Mouse (Mus musculus) adrenal gland, adult 2 months (tissue): ENCODE results near the gene Tas2r119. TPM values are rescaled to one million over a fixed set of nuclear protein-coding genes. Genes with fewer than 3 reads are reported as not detected.

Experiments used
- DNase-seq: peaks from one replicate; pipeline ENCODE4 v3.0.0; 2021
- polyA plus RNA-seq: library from polyadenylated mRNA; depleted of rRNA; stranded (reverse); fragments of >200 nt; gene quantifications from 2 replicates; pipeline ENCODE4 v1.2.3, GENCODE M21; 2012; rRNA removed
- total RNA-seq, 2 experiments: library from RNA; stranded (reverse); gene quantifications; 2 replicates each; pipeline ENCODE4 v1.2.3; 2021

Tas2r119 gene
- total and polyA plus RNA-seq, 3 experiments, result not detected

DNA sequence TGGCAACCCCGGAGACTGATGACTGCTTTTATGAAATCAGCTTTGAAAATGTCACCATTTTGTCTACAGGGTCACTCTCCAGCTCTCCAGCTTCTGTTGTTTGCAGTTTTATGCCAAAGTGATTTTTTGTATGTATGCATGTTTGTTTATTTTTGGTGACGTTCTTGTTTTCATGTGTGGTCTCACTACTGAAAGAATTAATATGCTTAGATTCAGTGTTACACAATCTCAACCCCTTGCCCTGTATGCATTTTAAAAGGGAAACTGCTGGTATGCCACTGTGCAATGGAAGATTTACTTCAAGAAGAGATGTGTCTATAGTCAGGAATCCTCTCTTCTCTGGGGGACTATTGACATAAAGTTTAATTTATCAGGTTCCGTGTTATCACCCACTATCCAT lies 48.3 kb downstream of the Tas2r119 start:
- DNase-seq, result no peak

DNA sequence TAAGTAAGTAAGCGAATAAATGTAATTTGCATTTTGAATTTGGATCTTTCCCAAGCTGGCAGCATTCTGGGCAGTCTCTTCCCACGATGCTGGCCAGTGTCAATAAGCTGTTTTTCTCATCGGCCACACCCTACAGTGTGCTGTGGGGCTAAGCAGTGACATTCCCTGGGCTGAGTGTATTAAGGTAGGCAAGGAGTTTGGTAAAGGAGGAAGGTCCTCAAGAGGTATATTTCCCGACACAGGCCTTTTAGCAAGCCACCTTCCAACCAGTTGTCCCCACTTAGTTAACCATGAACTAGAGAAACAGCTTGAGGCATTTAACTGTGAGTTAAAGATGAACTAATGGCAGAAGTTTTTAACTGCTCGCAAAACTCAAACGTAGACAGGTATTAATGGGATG lies 49.3 kb downstream of the Tas2r119 start:
- no peak for DNase-seq

DNA sequence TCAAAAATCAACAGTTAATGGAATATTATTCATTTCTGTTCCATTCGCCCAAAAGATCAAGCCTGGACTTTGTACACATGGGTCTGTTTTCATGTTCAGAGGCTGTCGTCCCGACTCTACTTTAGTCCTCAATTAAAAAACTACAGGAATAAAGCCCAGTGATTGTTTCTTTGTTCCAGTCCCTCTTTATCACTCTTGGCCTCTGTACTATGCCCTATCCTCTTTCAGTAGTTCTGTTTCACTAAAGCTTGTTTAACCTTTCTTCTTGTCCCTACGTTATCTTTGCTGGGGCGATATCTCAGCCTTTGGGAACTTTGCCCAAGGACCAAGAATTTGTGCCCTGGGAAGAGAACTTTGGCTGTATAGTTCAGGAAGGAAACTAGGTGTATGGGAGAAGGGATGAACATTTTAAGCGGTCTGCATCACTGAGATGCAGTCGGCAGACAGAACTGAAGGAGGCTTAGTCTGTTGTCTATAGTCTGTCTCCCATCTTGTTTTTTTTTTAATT lies 49.9 kb downstream of the Tas2r119 start:
- peak; percentile 39 for DNase-seq

Other genes with a start within 250 kb of the Tas2r119 start
- 10 to 100 TPM; 12.5 to 14.4 TPM for gene Sema5a, start 67.5 kb downstream of the Tas2r119 start, total RNA-seq
- gene Sema5a, start 67.5 kb downstream of the Tas2r119 start, polyA plus RNA-seq, result 9.5 and 11.6 TPM in 2 replicates